Mouse (Mus musculus): ENCODE results near the gene Ifih1. TPM values are rescaled to one million over a fixed set of nuclear protein-coding genes. Genes with fewer than 3 reads are reported as not detected.

Gene Ifih1
- polyA plus RNA-seq, 1 experiment, result 6.1 TPM

DNA sequence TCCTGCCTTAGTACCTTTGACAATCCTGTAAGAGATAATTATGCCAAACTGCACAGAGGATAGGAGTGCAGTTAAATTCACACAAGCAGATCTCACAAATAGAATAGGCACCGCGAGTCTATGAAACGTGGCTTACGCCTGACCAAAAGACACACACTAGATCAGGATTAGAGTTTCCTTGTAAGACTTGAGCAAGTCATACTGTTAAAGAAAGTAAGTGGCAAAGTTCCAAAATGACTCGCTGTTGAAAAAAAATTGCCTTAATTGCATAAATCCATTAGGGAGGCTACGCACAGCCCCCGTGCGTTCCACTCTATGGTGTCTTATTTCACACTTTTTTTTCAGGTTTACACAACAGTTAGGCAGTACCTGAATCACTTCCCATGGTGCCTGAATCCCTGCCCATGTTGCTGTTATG, 23.0 kb downstream of the Ifih1 start:
- Histone ChIP-seq H3K27ac (ENCODE audit: control insufficient read depth, insufficient read depth, low read length) (no peak overlapping the region), H3K4me1 (replicated peaks; ENCODE audit: control insufficient read depth, insufficient read depth, low read length) (no peaks in the 10 kb centered on the region; the same call in 1 of the 2 replicates), H3K4me3 (ENCODE audit: control insufficient read depth, insufficient read depth, low read length) (no peak overlapping the region), H3K36me3 (ENCODE audit: control insufficient read depth, insufficient read depth, low read length) (no peaks in the 10 kb centered on the region), H3K27me3 (ENCODE audit: control insufficient read depth, insufficient read depth, low read length) (no peaks in the 10 kb centered on the region)
- TF ChIP-seq POLR2A (IDR thresholded peaks at IDR 0.05; ENCODE audit: control insufficient read depth, extremely low read depth, insufficient read depth, low read length, poor library complexity) (no peak), CTCF (IDR thresholded peaks at IDR 0.05; ENCODE audit: borderline replicate concordance, control insufficient read depth, extremely low read depth, insufficient read depth, low read length, poor library complexity) (no peak)
- 93% methylated on average over 8 of the region's 8 CpGs for WGBS
- no peak for DNase-seq

DNA sequence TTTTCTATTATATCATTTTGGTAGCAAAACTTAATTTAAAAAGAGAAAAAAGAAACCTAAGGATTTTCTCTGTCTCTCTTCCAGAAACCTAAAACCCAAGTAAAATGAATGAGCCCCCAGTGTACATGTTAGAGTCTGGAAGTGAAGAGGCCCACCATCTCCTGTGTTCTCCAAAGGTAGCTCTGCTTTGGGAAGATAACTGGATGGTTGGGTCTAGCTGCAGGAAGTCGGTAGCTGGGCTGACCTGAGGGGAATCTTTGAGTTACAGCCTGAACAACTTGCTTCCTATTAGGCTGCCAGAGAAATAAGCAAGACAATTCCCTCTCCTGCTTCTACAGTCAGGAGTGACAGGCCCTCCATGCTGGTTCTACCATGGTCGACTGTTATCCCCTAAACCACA, 26.4 kb downstream of the Ifih1 start:
- no peak for DNase-seq
- H3K4me1 ChIP-seq (replicated peaks; ENCODE audit: control insufficient read depth, insufficient read depth, low read length), result no peaks in the 10 kb centered on the region
- TF ChIP-seq POLR2A (IDR thresholded peaks at IDR 0.05; ENCODE audit: control insufficient read depth, extremely low read depth, insufficient read depth, low read length, poor library complexity) (no peak), CTCF (IDR thresholded peaks at IDR 0.05; ENCODE audit: borderline replicate concordance, control insufficient read depth, extremely low read depth, insufficient read depth, low read length, poor library complexity) (no peak)
- no peaks in the 10 kb centered on the region for H3K36me3 ChIP-seq (ENCODE audit: control insufficient read depth, insufficient read depth, low read length)
- H3K27ac ChIP-seq (ENCODE audit: control insufficient read depth, insufficient read depth, low read length), result no peak overlapping the region
- no peak overlapping the region for H3K4me3 ChIP-seq (ENCODE audit: control insufficient read depth, insufficient read depth, low read length)
- WGBS, result 75% methylated on average over 2 of the region's 2 CpGs
- H3K27me3 ChIP-seq (ENCODE audit: control insufficient read depth, insufficient read depth, low read length), result no peaks in the 10 kb centered on the region

DNA sequence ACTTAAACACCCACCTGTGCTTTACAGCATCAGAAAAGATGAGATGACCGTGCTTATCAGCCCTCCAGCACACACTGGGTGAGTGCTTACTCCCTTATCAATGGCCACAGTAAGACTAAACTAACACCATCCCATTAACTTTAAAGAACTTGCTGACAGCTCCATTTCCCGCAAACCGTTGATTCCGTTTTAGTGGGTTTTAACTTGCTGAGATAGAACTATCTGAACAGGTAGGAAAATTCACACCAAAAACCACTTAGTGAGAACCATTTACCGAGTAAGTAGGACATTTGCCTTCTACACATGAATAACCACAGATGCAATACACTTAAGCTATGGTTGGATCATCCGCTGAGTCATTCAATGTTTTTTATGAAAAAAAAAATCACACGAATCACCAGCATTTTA, 27.1 kb downstream of the Ifih1 start:
- WGBS, result 84% methylated on average over 7 of the region's 7 CpGs
- no peak overlapping the region for H3K4me3 ChIP-seq (ENCODE audit: control insufficient read depth, insufficient read depth, low read length)

DNA sequence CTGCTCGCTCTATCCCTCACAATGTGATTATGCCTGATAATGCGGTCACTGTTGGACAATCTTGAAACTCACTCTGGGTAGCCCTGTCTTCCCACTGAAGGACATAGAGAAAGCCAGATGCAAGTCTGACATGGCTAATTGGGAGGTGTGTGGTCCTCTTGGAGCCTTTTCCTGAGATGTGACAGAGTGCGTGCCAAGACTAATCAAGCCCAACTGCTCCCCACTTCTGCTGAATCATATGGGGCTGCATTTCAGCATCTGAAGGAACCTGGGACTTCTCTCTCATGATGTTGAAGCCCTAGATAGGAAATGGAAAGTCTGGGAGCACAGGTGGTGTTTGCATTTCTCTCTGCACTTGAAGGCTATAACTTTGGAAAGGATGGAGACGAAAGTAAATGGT, 32.9 kb downstream of the Ifih1 start:
- no peaks in the 10 kb centered on the region for H3K36me3 ChIP-seq (ENCODE audit: control insufficient read depth, insufficient read depth, low read length)
- H3K27ac ChIP-seq (ENCODE audit: control insufficient read depth, insufficient read depth, low read length), result no peak overlapping the region
- DNase-seq, result no peak
- H3K4me1 ChIP-seq (replicated peaks; ENCODE audit: control insufficient read depth, insufficient read depth, low read length), result no peaks in the 10 kb centered on the region
- no peaks in the 10 kb centered on the region for H3K27me3 ChIP-seq (ENCODE audit: control insufficient read depth, insufficient read depth, low read length)
- WGBS, result 100% methylated on average over 4 of the region's 4 CpGs
- no peak overlapping the region for H3K4me3 ChIP-seq (ENCODE audit: control insufficient read depth, insufficient read depth, low read length)
- no peak for TF ChIP-seq POLR2A (IDR thresholded peaks at IDR 0.05; ENCODE audit: control insufficient read depth, extremely low read depth, insufficient read depth, low read length, poor library complexity)
- no peak for TF ChIP-seq CTCF (IDR thresholded peaks at IDR 0.05; ENCODE audit: borderline replicate concordance, control insufficient read depth, extremely low read depth, insufficient read depth, low read length, poor library complexity)

More for the DNA sequence above, 27.1 kb downstream of the Ifih1 start:
- no peak for DNase-seq
- Histone ChIP-seq H3K36me3 (ENCODE audit: control insufficient read depth, insufficient read depth, low read length) (no peaks in the 10 kb centered on the region), H3K27me3 (ENCODE audit: control insufficient read depth, insufficient read depth, low read length) (no peaks in the 10 kb centered on the region), H3K4me1 (replicated peaks; ENCODE audit: control insufficient read depth, insufficient read depth, low read length) (no peaks in the 10 kb centered on the region), H3K27ac (ENCODE audit: control insufficient read depth, insufficient read depth, low read length) (no peak overlapping the region)
- TF ChIP-seq CTCF (IDR thresholded peaks at IDR 0.05; ENCODE audit: borderline replicate concordance, control insufficient read depth, extremely low read depth, insufficient read depth, low read length, poor library complexity) (no peak), POLR2A (IDR thresholded peaks at IDR 0.05; ENCODE audit: control insufficient read depth, extremely low read depth, insufficient read depth, low read length, poor library complexity) (no peak)

DNA sequence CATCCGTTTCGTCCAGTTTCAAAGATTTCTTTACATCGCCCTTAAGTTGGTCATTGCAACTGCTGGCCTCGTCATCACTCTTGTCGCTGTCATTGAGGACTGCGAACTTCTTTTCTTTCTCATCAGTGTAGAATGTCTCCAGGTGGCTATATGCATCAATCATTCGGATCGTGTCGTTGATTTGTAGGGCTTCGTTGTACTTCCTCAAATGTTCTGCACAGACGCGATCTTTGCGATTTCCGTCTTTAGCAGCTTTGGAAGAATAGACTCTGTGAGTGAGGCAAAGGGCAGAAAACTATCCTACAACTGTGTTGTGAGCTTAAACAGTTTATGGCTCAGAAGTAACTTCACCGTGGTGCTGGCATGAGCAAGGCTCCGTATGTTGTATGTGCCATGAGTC, 39.9 kb downstream of the Ifih1 start:
- TF ChIP-seq CTCF (IDR thresholded peaks at IDR 0.05; ENCODE audit: borderline replicate concordance, control insufficient read depth, extremely low read depth, insufficient read depth, low read length, poor library complexity), result no peak
- no peak for TF ChIP-seq POLR2A (IDR thresholded peaks at IDR 0.05; ENCODE audit: control insufficient read depth, extremely low read depth, insufficient read depth, low read length, poor library complexity)
- DNase-seq, result no peak
- 59% methylated on average over 16 of the region's 16 CpGs for WGBS

DNA sequence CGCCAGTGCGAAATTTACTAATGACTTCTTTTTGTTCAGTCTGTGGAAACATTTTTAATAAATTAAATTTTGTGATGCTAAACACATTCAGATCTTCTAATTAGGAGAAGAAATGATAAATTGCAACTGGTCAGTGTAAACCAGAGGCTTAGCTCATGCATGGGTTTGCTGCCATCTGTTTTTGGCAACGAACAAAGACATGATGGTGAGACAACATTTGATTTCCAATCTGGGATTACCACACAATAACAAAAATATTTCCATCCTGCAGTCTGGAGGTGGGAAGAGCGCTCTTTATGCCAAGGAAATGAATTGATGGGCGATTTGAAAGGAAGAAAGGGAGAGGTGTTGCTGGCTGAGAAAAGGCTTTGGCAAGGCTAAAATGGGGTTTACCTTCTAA, 42.5 kb downstream of the Ifih1 start:
- Histone ChIP-seq H3K27me3 (ENCODE audit: control insufficient read depth, insufficient read depth, low read length) (no peaks in the 10 kb centered on the region), H3K36me3 (ENCODE audit: control insufficient read depth, insufficient read depth, low read length) (no peaks in the 10 kb centered on the region), H3K4me1 (replicated peaks; ENCODE audit: control insufficient read depth, insufficient read depth, low read length) (no peaks in the 10 kb centered on the region), H3K27ac (ENCODE audit: control insufficient read depth, insufficient read depth, low read length) (no peak overlapping the region), H3K4me3 (ENCODE audit: control insufficient read depth, insufficient read depth, low read length) (no peak overlapping the region)
- WGBS, result 95% methylated on average over 5 of the region's 5 CpGs
- TF ChIP-seq CTCF (IDR thresholded peaks at IDR 0.05; ENCODE audit: borderline replicate concordance, control insufficient read depth, extremely low read depth, insufficient read depth, low read length, poor library complexity), result no peak
- no peak for TF ChIP-seq POLR2A (IDR thresholded peaks at IDR 0.05; ENCODE audit: control insufficient read depth, extremely low read depth, insufficient read depth, low read length, poor library complexity)
- DNase-seq, result no peak

More for the DNA sequence above, 39.9 kb downstream of the Ifih1 start:
- Histone ChIP-seq H3K27me3 (ENCODE audit: control insufficient read depth, insufficient read depth, low read length) (no peaks in the 10 kb centered on the region), H3K27ac (ENCODE audit: control insufficient read depth, insufficient read depth, low read length) (no peak overlapping the region), H3K36me3 (ENCODE audit: control insufficient read depth, insufficient read depth, low read length) (no peaks in the 10 kb centered on the region), H3K4me1 (replicated peaks; ENCODE audit: control insufficient read depth, insufficient read depth, low read length) (no peaks in the 10 kb centered on the region), H3K4me3 (ENCODE audit: control insufficient read depth, insufficient read depth, low read length) (no peak overlapping the region)

DNA sequence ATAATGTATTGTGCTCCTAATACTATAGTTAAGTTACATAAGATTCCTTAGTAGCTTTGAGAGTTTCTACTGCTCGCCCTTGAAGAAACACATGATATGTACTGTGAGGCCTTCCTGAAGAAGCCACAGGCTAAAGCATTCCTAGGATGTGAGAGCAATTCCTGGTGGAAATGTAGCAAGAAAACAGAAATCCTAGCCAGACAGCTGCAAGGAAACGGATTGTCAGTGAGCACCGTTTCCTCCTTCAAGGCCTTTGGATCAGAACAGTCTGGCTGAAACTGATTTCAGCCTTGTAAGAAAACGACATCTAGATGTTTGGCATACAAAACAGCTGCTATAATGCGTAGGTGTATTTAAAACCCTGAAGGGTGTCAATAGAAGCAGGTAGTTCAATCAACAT, 49.5 kb downstream of the Ifih1 start:
- H3K27ac ChIP-seq (ENCODE audit: control insufficient read depth, insufficient read depth, low read length), result no peak overlapping the region
- H3K36me3 ChIP-seq (ENCODE audit: control insufficient read depth, insufficient read depth, low read length), result no peaks in the 10 kb centered on the region
- no peaks in the 10 kb centered on the region for H3K27me3 ChIP-seq (ENCODE audit: control insufficient read depth, insufficient read depth, low read length)
- TF ChIP-seq POLR2A (IDR thresholded peaks at IDR 0.05; ENCODE audit: control insufficient read depth, extremely low read depth, insufficient read depth, low read length, poor library complexity), result no peak
- no peak for TF ChIP-seq CTCF (IDR thresholded peaks at IDR 0.05; ENCODE audit: borderline replicate concordance, control insufficient read depth, extremely low read depth, insufficient read depth, low read length, poor library complexity)
- no peaks in the 10 kb centered on the region for H3K4me1 ChIP-seq (replicated peaks; ENCODE audit: control insufficient read depth, insufficient read depth, low read length)
- DNase-seq, result no peak
- WGBS, result 95% methylated on average over 5 of the region's 5 CpGs
- H3K4me3 ChIP-seq (ENCODE audit: control insufficient read depth, insufficient read depth, low read length), result no peak overlapping the region
